Mouse (Mus musculus): ENCODE results near the gene Krtap8-1. TPM values are rescaled to one million over a fixed set of nuclear protein-coding genes. Genes with fewer than 3 reads are reported as not detected.

Gene Krtap8-1
- polyA plus RNA-seq (2015; fragmentation: Nextera tagmentation; extraction: Ambion mirVana): not detected in 2 replicates

- H3K9ac ChIP-seq (ENCODE audit: low read depth, low read length): no peak within 1 kb of the TSS
- ATAC-seq (ENCODE audit: low read depth): no peak
- no peaks in the 10 kb centered on the region for H3K36me3 ChIP-seq (ENCODE audit: control insufficient read depth, insufficient read depth)
- H3K4me2 ChIP-seq (ENCODE audit: low read depth, low read length): no peak within 1 kb of the TSS
- H3K9me3 ChIP-seq (replicated peaks; ENCODE audit: control insufficient read depth, low read length): no peaks in the 10 kb centered on the region
- H3K4me3 ChIP-seq (ENCODE audit: low read depth, low read length): no peak within 1 kb of the TSS
- H3K27me3 ChIP-seq (ENCODE audit: control insufficient read depth, insufficient read depth, low read depth, low read length): no peaks in the 10 kb centered on the region
- 62% methylated on average over 7 of the region's 7 CpGs for WGBS (ENCODE audit: insufficient replicate concordance)
- no peak within 1 kb of the TSS for H3K27ac ChIP-seq (ENCODE audit: low read length)
- H3K4me1 ChIP-seq (ENCODE audit: control insufficient read depth, low read depth, low read length): no peaks in the 10 kb centered on the region
Measured at GRCm38 (mm10) chr16:89487852-89488251, at the start of gene Krtap8-1. Gene Krtap8-1, minus strand, starts transcription at chr16:89487952.

GRCm38 (mm10) chr16:89537349-89537748 is 49.6 kb upstream of the Krtap8-1 start:
- ATAC-seq (ENCODE audit: low read depth): no peak
- Histone ChIP-seq H3K36me3 (ENCODE audit: control insufficient read depth, insufficient read depth) (no peaks in the 10 kb centered on the region), H3K4me2 (ENCODE audit: low read depth, low read length) (no peak overlapping the region), H3K9me3 (replicated peaks; ENCODE audit: control insufficient read depth, low read length) (no peaks in the 10 kb centered on the region), H3K4me1 (ENCODE audit: control insufficient read depth, low read depth, low read length) (no peaks in the 10 kb centered on the region), H3K27me3 (ENCODE audit: control insufficient read depth, insufficient read depth, low read depth, low read length) (no peaks in the 10 kb centered on the region), H3K4me3 (ENCODE audit: low read depth, low read length) (no peak overlapping the region), H3K9ac (ENCODE audit: low read depth, low read length) (no peak overlapping the region), H3K27ac (ENCODE audit: low read length) (no peak overlapping the region)
- WGBS (ENCODE audit: insufficient replicate concordance): 74% methylated on average over 6 of the region's 6 CpGs

GRCm38 (mm10) chr16:89530547-89530946 is 42.8 kb upstream of the Krtap8-1 start:
- no peaks in the 10 kb centered on the region for H3K4me1 ChIP-seq (ENCODE audit: control insufficient read depth, low read depth, low read length)
- H3K9me3 ChIP-seq (replicated peaks; ENCODE audit: control insufficient read depth, low read length): no peaks in the 10 kb centered on the region
- no peak overlapping the region for H3K9ac ChIP-seq (ENCODE audit: low read depth, low read length)
- no peak for ATAC-seq (ENCODE audit: low read depth)
- no peak overlapping the region for H3K27ac ChIP-seq (ENCODE audit: low read length)
- no peak overlapping the region for H3K4me3 ChIP-seq (ENCODE audit: low read depth, low read length)
- no peaks in the 10 kb centered on the region for H3K27me3 ChIP-seq (ENCODE audit: control insufficient read depth, insufficient read depth, low read depth, low read length)
- WGBS (ENCODE audit: insufficient replicate concordance): 42% methylated on average over 7 of the region's 7 CpGs
- no peak overlapping the region for H3K4me2 ChIP-seq (ENCODE audit: low read depth, low read length)
- no peaks in the 10 kb centered on the region for H3K36me3 ChIP-seq (ENCODE audit: control insufficient read depth, insufficient read depth)

DNA sequence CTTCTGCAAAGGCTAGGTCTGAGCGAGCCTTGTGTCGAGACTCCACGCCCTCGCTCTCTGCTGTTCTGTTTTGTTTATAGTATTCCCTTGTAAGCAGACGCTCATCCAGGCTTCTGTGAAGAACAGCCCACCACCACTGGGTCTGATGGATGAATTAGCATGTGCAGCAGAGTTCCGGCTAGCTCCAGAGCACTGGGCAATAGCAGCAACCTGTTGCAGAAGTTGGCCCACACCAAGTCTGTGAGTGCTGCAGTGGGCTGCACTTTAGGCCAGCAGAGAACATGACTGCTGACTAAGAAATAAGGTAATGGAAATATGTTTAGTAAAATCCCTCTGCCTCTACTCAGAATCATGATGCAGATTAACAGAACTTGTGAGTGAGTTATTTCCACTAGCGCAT is 42.1 kb upstream of the Krtap8-1 start:
- no peaks in the 10 kb centered on the region for H3K36me3 ChIP-seq (ENCODE audit: control insufficient read depth, insufficient read depth)
- H3K27me3 ChIP-seq (ENCODE audit: control insufficient read depth, insufficient read depth, low read depth, low read length): no peaks in the 10 kb centered on the region
- ATAC-seq (ENCODE audit: low read depth): no peak
- WGBS (ENCODE audit: insufficient replicate concordance): 55% methylated on average over 7 of the region's 7 CpGs
- no peak overlapping the region for H3K9ac ChIP-seq (ENCODE audit: low read depth, low read length)
- H3K4me3 ChIP-seq (ENCODE audit: low read depth, low read length): no peak overlapping the region
- no peaks in the 10 kb centered on the region for H3K4me1 ChIP-seq (ENCODE audit: control insufficient read depth, low read depth, low read length)
- no peaks in the 10 kb centered on the region for H3K9me3 ChIP-seq (replicated peaks; ENCODE audit: control insufficient read depth, low read length)
- no peak overlapping the region for H3K4me2 ChIP-seq (ENCODE audit: low read depth, low read length)
- H3K27ac ChIP-seq (ENCODE audit: low read length): no peak overlapping the region

DNA sequence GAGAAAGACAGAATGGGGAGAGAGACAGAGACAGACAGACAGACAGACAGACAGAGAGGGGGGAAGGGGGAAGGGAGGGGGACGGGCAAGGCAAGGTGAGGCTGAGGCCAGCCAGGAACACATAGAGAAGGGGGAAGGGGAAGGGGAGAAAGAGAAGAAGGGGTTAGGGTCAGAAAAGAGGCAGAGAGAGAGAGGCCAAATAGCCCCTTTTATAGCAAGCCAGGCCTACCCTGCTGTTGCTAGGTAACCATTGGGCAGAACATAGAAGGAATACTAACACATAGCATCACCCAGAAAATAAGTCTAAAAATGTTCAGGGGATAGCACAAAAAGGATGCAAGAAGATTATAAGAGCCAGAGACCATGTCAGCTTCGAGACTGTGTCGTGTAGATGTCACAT is 40.6 kb upstream of the Krtap8-1 start:
- H3K9ac ChIP-seq (ENCODE audit: low read depth, low read length): no peak overlapping the region
- H3K4me2 ChIP-seq (ENCODE audit: low read depth, low read length): no peak overlapping the region
- H3K27me3 ChIP-seq (ENCODE audit: control insufficient read depth, insufficient read depth, low read depth, low read length): no peaks in the 10 kb centered on the region
- ATAC-seq (ENCODE audit: low read depth): no peak
- H3K4me3 ChIP-seq (ENCODE audit: low read depth, low read length): no peak overlapping the region
- no peaks in the 10 kb centered on the region for H3K36me3 ChIP-seq (ENCODE audit: control insufficient read depth, insufficient read depth)
- H3K4me1 ChIP-seq (ENCODE audit: control insufficient read depth, low read depth, low read length): no peaks in the 10 kb centered on the region
- no peaks in the 10 kb centered on the region for H3K9me3 ChIP-seq (replicated peaks; ENCODE audit: control insufficient read depth, low read length)
- H3K27ac ChIP-seq (ENCODE audit: low read length): no peak overlapping the region
- WGBS (ENCODE audit: insufficient replicate concordance): 65% methylated on average over 3 of the region's 3 CpGs

- no peaks in the 10 kb centered on the region for H3K9me3 ChIP-seq (replicated peaks; ENCODE audit: control insufficient read depth, low read length)
- no peak overlapping the region for H3K27ac ChIP-seq (ENCODE audit: low read length)
- WGBS (ENCODE audit: insufficient replicate concordance): 66% methylated on average over 4 of the region's 4 CpGs
- H3K27me3 ChIP-seq (ENCODE audit: control insufficient read depth, insufficient read depth, low read depth, low read length): no peaks in the 10 kb centered on the region
- no peak overlapping the region for H3K4me2 ChIP-seq (ENCODE audit: low read depth, low read length)
- no peaks in the 10 kb centered on the region for H3K36me3 ChIP-seq (ENCODE audit: control insufficient read depth, insufficient read depth)
- no peak for ATAC-seq (ENCODE audit: low read depth)
- no peak overlapping the region for H3K4me3 ChIP-seq (ENCODE audit: low read depth, low read length)
- no peak overlapping the region for H3K9ac ChIP-seq (ENCODE audit: low read depth, low read length)
- no peaks in the 10 kb centered on the region for H3K4me1 ChIP-seq (ENCODE audit: control insufficient read depth, low read depth, low read length)
Measured at GRCm38 (mm10) chr16:89520996-89521395, 33.2 kb upstream of the Krtap8-1 start.

DNA sequence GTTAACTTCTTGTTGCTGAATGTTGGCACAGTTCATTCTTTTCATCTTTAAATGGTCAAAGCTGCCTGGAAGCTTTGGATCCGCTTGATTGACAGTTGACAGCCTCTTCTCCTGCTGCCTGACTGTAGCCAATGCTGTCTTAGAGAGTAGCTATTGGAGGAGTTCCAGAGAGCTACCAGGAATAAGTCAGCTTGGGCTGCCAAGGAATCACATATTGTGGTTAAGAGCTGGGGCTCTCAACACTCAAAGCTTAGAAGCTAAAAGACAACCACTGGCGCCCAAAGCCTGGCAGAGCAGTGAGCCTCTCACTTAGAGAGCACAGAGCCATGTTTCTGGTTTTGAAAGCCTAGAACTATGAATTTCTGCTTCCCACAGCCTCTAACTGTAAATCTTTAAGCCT is 32.8 kb upstream of the Krtap8-1 start:
- ATAC-seq (ENCODE audit: low read depth): no peak
- H3K9ac ChIP-seq (ENCODE audit: low read depth, low read length): no peak overlapping the region
- 50% methylated on average over 2 of the region's 2 CpGs for WGBS (ENCODE audit: insufficient replicate concordance)

GRCm38 (mm10) chr16:89520091-89520490 is 32.3 kb upstream of the Krtap8-1 start:
- no peak overlapping the region for H3K4me2 ChIP-seq (ENCODE audit: low read depth, low read length)
- H3K27me3 ChIP-seq (ENCODE audit: control insufficient read depth, insufficient read depth, low read depth, low read length): no peaks in the 10 kb centered on the region
- no peaks in the 10 kb centered on the region for H3K36me3 ChIP-seq (ENCODE audit: control insufficient read depth, insufficient read depth)
- H3K27ac ChIP-seq (ENCODE audit: low read length): no peak overlapping the region
- H3K9ac ChIP-seq (ENCODE audit: low read depth, low read length): no peak overlapping the region
- no peak overlapping the region for H3K4me3 ChIP-seq (ENCODE audit: low read depth, low read length)
- H3K4me1 ChIP-seq (ENCODE audit: control insufficient read depth, low read depth, low read length): no peaks in the 10 kb centered on the region
- ATAC-seq (ENCODE audit: low read depth): no peak
- WGBS (ENCODE audit: insufficient replicate concordance): 70% methylated on average over 6 of the region's 6 CpGs
- no peaks in the 10 kb centered on the region for H3K9me3 ChIP-seq (replicated peaks; ENCODE audit: control insufficient read depth, low read length)

More for the DNA sequence above, 32.8 kb upstream of the Krtap8-1 start:
- Histone ChIP-seq H3K27me3 (ENCODE audit: control insufficient read depth, insufficient read depth, low read depth, low read length) (no peaks in the 10 kb centered on the region), H3K4me3 (ENCODE audit: low read depth, low read length) (no peak overlapping the region), H3K36me3 (ENCODE audit: control insufficient read depth, insufficient read depth) (no peaks in the 10 kb centered on the region), H3K27ac (ENCODE audit: low read length) (no peak overlapping the region), H3K9me3 (replicated peaks; ENCODE audit: control insufficient read depth, low read length) (no peaks in the 10 kb centered on the region), H3K4me2 (ENCODE audit: low read depth, low read length) (no peak overlapping the region), H3K4me1 (ENCODE audit: control insufficient read depth, low read depth, low read length) (no peaks in the 10 kb centered on the region)

DNA sequence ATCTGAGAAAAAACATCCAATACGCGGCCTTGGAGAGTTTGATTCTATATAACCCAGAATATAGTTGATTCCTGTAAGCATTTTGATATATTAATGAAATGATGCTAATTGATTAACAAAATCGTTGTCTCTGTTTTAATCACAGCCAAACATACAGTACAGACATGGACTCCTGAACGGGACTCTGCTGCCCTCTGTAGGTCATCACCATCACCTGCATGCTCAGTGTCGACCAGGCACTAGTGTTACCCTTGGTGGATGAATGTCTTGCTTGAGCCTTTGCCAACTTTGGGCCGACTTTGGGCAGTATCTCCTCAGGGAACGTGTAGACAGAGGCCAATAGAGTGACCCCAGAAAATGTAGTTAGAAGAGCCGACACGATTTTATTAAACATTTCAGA is 29.9 kb upstream of the Krtap8-1 start:
- ATAC-seq (ENCODE audit: low read depth): no peak
- Histone ChIP-seq H3K27me3 (ENCODE audit: control insufficient read depth, insufficient read depth, low read depth, low read length) (no peaks in the 10 kb centered on the region), H3K9me3 (replicated peaks; ENCODE audit: control insufficient read depth, low read length) (no peaks in the 10 kb centered on the region), H3K9ac (ENCODE audit: low read depth, low read length) (no peak overlapping the region), H3K36me3 (ENCODE audit: control insufficient read depth, insufficient read depth) (no peaks in the 10 kb centered on the region), H3K4me2 (ENCODE audit: low read depth, low read length) (no peak overlapping the region), H3K4me1 (ENCODE audit: control insufficient read depth, low read depth, low read length) (no peaks in the 10 kb centered on the region), H3K4me3 (ENCODE audit: low read depth, low read length) (no peak overlapping the region), H3K27ac (ENCODE audit: low read length) (no peak overlapping the region)
- WGBS (ENCODE audit: insufficient replicate concordance): 42% methylated on average over 9 of the region's 9 CpGs
